Mouse (Mus musculus): ENCODE data around the gene Pzp. TPM values are rescaled to one million over a fixed set of nuclear protein-coding genes. Genes with fewer than 3 reads are reported as not detected.

Pzp gene
- polyA plus RNA-seq, 1 experiment from 2014 or later, result not detected

- Histone ChIP-seq H3K27ac (no peak overlapping the region), H3K4me3 (no peak overlapping the region), H3K9me3 (no peaks in the 10 kb centered on the region), H3K4me1 (peaks cover 23% of the 10 kb centered on the region), H3K27me3 (ENCODE audit: poor library complexity, severe bottlenecking) (peaks cover 17% of the 10 kb centered on the region), H3K36me3 (replicated peaks) (peaks cover 16% of the 10 kb centered on the region)
- WGBS, result 98% methylated on average over 2 of the region's 2 CpGs
- no peak for DNase-seq (ENCODE audit: extremely low spot score, low spot score)
Measured at GRCm38 (mm10) chr6:128440238-128440637, 86.3 kb downstream of the Pzp start.

GRCm38 (mm10) chr6:128438871-128439341, 87.6 kb downstream of the Pzp start:
- Histone ChIP-seq H3K4me3 (peak overlapping the region; percentile 99), H3K36me3 (replicated peaks) (peaks cover 30% of the 10 kb centered on the region), H3K9me3 (no peaks in the 10 kb centered on the region), H3K27me3 (ENCODE audit: poor library complexity, severe bottlenecking) (peaks cover 17% of the 10 kb centered on the region), H3K27ac (peak overlapping the region; percentile 99), H3K4me1 (peaks cover 23% of the 10 kb centered on the region)
- no peak for DNase-seq (ENCODE audit: extremely low spot score, low spot score)
- WGBS, result 34% methylated on average over 18 of the region's 18 CpGs

- under 1% methylated on average over 66 of the region's 67 CpGs for WGBS
Measured at GRCm38 (mm10) chr6:128438317-128438870, 88.1 kb downstream of the Pzp start, which contains the start of gene Fkbp4. TSS of gene Fkbp4 (minus strand) at chr6:128438677.

DNA sequence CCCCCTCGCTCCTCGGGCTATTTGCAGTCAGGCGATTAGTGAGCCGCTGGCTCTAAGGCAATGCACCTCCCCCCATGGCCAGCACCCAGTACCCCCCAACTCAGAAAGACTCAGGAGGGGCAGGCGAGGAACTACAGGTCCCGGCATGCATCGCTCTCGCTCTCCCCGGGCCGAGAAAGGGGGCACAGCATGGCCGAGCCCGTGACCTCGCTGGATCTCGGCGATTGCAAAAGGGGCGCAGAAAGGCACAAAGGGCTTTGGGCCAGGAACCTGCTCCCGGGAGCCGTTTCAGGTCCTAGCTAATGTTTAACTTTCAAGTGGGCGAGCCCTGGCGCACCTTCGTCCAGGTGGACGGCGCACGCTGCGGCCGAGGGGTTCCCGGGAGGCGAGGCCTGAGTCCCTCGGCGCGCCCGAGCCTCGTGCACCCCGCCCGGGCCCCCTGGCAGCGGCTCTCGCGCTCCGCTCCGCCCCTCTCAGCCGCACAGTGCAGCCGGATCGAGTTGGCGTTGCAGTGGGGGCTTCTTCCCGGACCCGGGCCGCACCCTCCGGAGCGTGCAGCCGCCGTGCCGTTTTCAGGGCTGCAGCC, 88.7 kb downstream of the Pzp start:
- Histone ChIP-seq H3K27me3 (ENCODE audit: poor library complexity, severe bottlenecking) (peaks cover 17% of the 10 kb centered on the region), H3K9me3 (no peaks in the 10 kb centered on the region), H3K4me3 (peak overlapping the region; percentile 99), H3K27ac (peak overlapping the region; percentile 99), H3K4me1 (peaks cover 23% of the 10 kb centered on the region), H3K36me3 (replicated peaks) (peaks cover 40% of the 10 kb centered on the region)
- under 1% methylated on average over 52 of the region's 52 CpGs for WGBS
- DNase-seq (ENCODE audit: extremely low spot score, low spot score), result peak; percentile 79

More at GRCm38 (mm10) chr6:128438317-128438870, 88.1 kb downstream of the Pzp start, which contains the start of gene Fkbp4:
- Histone ChIP-seq H3K9me3 (no peaks in the 10 kb centered on the region), H3K4me3 (peak within 1 kb of the TSS; percentile 99), H3K27ac (peak within 1 kb of the TSS; percentile 99), H3K36me3 (replicated peaks) (peaks cover 35% of the 10 kb centered on the region), H3K27me3 (ENCODE audit: poor library complexity, severe bottlenecking) (peaks cover 17% of the 10 kb centered on the region), H3K4me1 (peaks cover 23% of the 10 kb centered on the region)
- DNase-seq (ENCODE audit: extremely low spot score, low spot score), result peak; percentile 89

GRCm38 (mm10) chr6:128437288-128437687, 89.2 kb downstream of the Pzp start:
- 7% methylated on average over 10 of the region's 10 CpGs for WGBS
- peak overlapping the region; percentile 99 for H3K27ac ChIP-seq
- H3K27me3 ChIP-seq (ENCODE audit: poor library complexity, severe bottlenecking), result peaks cover 17% of the 10 kb centered on the region
- no peaks in the 10 kb centered on the region for H3K9me3 ChIP-seq
- no peak for DNase-seq (ENCODE audit: extremely low spot score, low spot score)
- H3K4me3 ChIP-seq, result peak overlapping the region; percentile 99
- peaks cover 23% of the 10 kb centered on the region for H3K4me1 ChIP-seq
- peaks cover 46% of the 10 kb centered on the region for H3K36me3 ChIP-seq (replicated peaks)

- no peak for DNase-seq (ENCODE audit: extremely low spot score, low spot score)
- peaks cover 17% of the 10 kb centered on the region for H3K27me3 ChIP-seq (ENCODE audit: poor library complexity, severe bottlenecking)
- peak overlapping the region; percentile 99 for H3K27ac ChIP-seq
- H3K4me3 ChIP-seq, result peak overlapping the region; percentile 99
- H3K4me1 ChIP-seq, result peaks cover 23% of the 10 kb centered on the region
- WGBS, result 97% methylated on average over 8 of the region's 8 CpGs
- no peaks in the 10 kb centered on the region for H3K9me3 ChIP-seq
- H3K36me3 ChIP-seq (replicated peaks), result peaks cover 54% of the 10 kb centered on the region
Measured at GRCm38 (mm10) chr6:128436356-128437005, 90.0 kb downstream of the Pzp start.

- Histone ChIP-seq H3K36me3 (replicated peaks) (peaks cover 64% of the 10 kb centered on the region), H3K27me3 (ENCODE audit: poor library complexity, severe bottlenecking) (peaks cover 16% of the 10 kb centered on the region)
- WGBS, result 95% methylated on average over 5 of the region's 5 CpGs
Measured at GRCm38 (mm10) chr6:128435474-128435873, 91.0 kb downstream of the Pzp start.

More at GRCm38 (mm10) chr6:128435474-128435873, 91.0 kb downstream of the Pzp start:
- no peaks in the 10 kb centered on the region for H3K9me3 ChIP-seq
- H3K4me3 ChIP-seq, result no peak overlapping the region
- no peak for DNase-seq (ENCODE audit: extremely low spot score, low spot score)
- H3K4me1 ChIP-seq, result peaks cover 23% of the 10 kb centered on the region
- no peak overlapping the region for H3K27ac ChIP-seq

Other genes with a start within 250 kb of the Pzp start
- gene Tead4, start 225.9 kb downstream of the Pzp start, polyA plus RNA-seq (2016; fragmentation: Nextera tagmentation; extraction: Ambion mirVana), result 1.4 and 2.1 TPM in 2 replicates
- 20.0 and 21.6 TPM in 2 replicates for gene Tulp3, start 170.9 kb downstream of the Pzp start, polyA plus RNA-seq (2016; fragmentation: Nextera tagmentation; extraction: Ambion mirVana)
- gene Rhno1, start 163.8 kb downstream of the Pzp start, polyA plus RNA-seq (2016; fragmentation: Nextera tagmentation; extraction: Ambion mirVana), result 192 and 194 TPM in 2 replicates
- 77.0 and 78.9 TPM in 2 replicates for gene Foxm1, start 163.8 kb downstream of the Pzp start, polyA plus RNA-seq (2016; fragmentation: Nextera tagmentation; extraction: Ambion mirVana)
- gene Tex52, start 151.3 kb downstream of the Pzp start, polyA plus RNA-seq (2016; fragmentation: Nextera tagmentation; extraction: Ambion mirVana), result 0.44 and 0.71 TPM in 2 replicates
- not detected in 2 replicates for gene Gm44596, start 151.2 kb downstream of the Pzp start, polyA plus RNA-seq (2016; fragmentation: Nextera tagmentation; extraction: Ambion mirVana)
- gene Nrip2, start 127.4 kb downstream of the Pzp start, polyA plus RNA-seq (2016; fragmentation: Nextera tagmentation; extraction: Ambion mirVana), result 2.3 and 2.9 TPM in 2 replicates
- gene Itfg2, start 101.8 kb downstream of the Pzp start, polyA plus RNA-seq (2016; fragmentation: Nextera tagmentation; extraction: Ambion mirVana), result 40.0 and 41.5 TPM in 2 replicates
- 821 and 862 TPM in 2 replicates for gene Fkbp4, start 88.0 kb downstream of the Pzp start, polyA plus RNA-seq (2016; fragmentation: Nextera tagmentation; extraction: Ambion mirVana)
- gene A2ml1, start 54.9 kb upstream of the Pzp start, polyA plus RNA-seq (2016; fragmentation: Nextera tagmentation; extraction: Ambion mirVana), result not detected in 2 replicates
- gene Klrb1a, start 96.8 kb upstream of the Pzp start, polyA plus RNA-seq (2016; fragmentation: Nextera tagmentation; extraction: Ambion mirVana), result not detected in 2 replicates
- gene Clec2h, start 135.7 kb upstream of the Pzp start, polyA plus RNA-seq (2016; fragmentation: Nextera tagmentation; extraction: Ambion mirVana), result not detected in 2 replicates
- not detected in 2 replicates for gene Klrb1, start 196.3 kb upstream of the Pzp start, polyA plus RNA-seq (2016; fragmentation: Nextera tagmentation; extraction: Ambion mirVana)

All from forebrain, embryonic 10.5 days (tissue).